Mouse (Mus musculus): ENCODE measurements around the gene Fam83c. TPM values are rescaled to one million over a fixed set of nuclear protein-coding genes. Genes with fewer than 3 reads are reported as not detected.

Fam83c gene
- polyA plus RNA-seq, 1 experiment from 2014 or later: 0.13 TPM

DNA sequence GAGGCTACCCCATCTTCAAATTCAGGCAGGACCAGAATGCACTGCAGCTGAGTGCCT lies 15.4 kb downstream of the Fam83c start, which contains the start of gene BC029722:
Gene BC029722, minus strand, starts transcription at position 35 of the 57 bp plus-strand sequence.
- H3K9me3 ChIP-seq (ENCODE audit: control insufficient read depth, low read length): no peaks in the 10 kb centered on the region

DNA sequence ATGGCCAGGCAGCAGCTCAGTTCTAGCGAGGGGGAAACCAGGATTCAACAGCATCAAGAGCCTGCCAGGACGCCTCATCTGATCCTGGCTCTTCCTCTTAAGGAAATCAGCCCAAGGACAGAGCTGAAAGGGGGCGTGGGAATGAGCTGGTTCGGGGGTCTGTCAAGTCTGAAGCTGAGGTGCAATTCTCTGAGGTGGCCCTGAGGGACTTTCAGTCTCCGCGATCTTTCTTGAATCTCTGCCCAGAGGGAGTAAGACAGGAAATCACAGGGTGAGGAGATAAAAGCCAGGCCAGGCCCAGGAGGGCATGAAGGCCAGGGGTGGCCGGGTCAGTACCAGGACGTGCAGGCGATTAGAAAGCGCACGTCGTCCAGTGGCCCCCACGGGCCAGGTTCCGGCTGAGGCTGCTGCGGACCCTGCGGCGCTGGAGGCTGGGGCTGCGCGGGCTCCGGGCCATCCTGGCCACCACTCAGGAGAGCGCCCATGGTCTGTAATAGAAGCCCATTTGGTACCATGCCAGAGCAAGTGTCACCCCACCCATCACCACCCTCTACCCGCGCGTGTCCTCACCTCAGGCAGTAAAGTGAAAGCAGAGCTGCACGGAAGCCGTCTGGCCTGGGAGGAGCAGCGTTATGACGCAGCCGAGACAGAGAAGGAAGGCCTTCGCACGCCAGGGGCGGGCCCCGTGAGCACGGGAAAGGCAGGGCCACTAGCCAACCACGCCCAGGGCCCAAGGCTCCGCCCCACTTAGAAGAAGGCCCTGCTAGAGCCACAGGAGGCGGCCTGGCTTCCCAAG lies 15.9 kb downstream of the Fam83c start:
- Histone ChIP-seq H3K4me3 (ENCODE audit: low read length) (peak overlapping the region; percentile 88), H3K9ac (ENCODE audit: low read length) (peak overlapping the region; percentile 90), H3K4me2 (ENCODE audit: low read depth, low read length) (peak overlapping the region; percentile 93), H3K27me3 (ENCODE audit: control insufficient read depth, insufficient read depth, low read depth, low read length) (no peaks in the 10 kb centered on the region), H3K27ac (ENCODE audit: low read length) (peak overlapping the region; percentile 85), H3K36me3 (ENCODE audit: control insufficient read depth, insufficient read depth, low read length) (peaks cover 27% of the 10 kb centered on the region), H3K9me3 (ENCODE audit: control insufficient read depth, low read length) (no peaks in the 10 kb centered on the region), H3K4me1 (replicated peaks; ENCODE audit: control insufficient read depth, insufficient read depth, low read length) (peaks cover 12% of the 10 kb centered on the region)
- peak; percentile 98 for ATAC-seq (ENCODE audit: low read depth)
- 1% methylated on average over 37 of the region's 37 CpGs for WGBS

More for the DNA sequence above, 15.4 kb downstream of the Fam83c start, which contains the start of gene BC029722:
- H3K27me3 ChIP-seq (ENCODE audit: control insufficient read depth, insufficient read depth, low read depth, low read length): no peaks in the 10 kb centered on the region
- H3K27ac ChIP-seq (ENCODE audit: low read length): peak within 1 kb of the TSS; percentile 85
- ATAC-seq (ENCODE audit: low read depth): no peak
- peak within 1 kb of the TSS; percentile 88 for H3K4me3 ChIP-seq (ENCODE audit: low read length)
- peak within 1 kb of the TSS; percentile 90 for H3K9ac ChIP-seq (ENCODE audit: low read length)
- peaks cover 27% of the 10 kb centered on the region for H3K36me3 ChIP-seq (ENCODE audit: control insufficient read depth, insufficient read depth, low read length)
- H3K4me2 ChIP-seq (ENCODE audit: low read depth, low read length): peak within 1 kb of the TSS; percentile 93
- H3K4me1 ChIP-seq (replicated peaks; ENCODE audit: control insufficient read depth, insufficient read depth, low read length): peaks cover 12% of the 10 kb centered on the region

DNA sequence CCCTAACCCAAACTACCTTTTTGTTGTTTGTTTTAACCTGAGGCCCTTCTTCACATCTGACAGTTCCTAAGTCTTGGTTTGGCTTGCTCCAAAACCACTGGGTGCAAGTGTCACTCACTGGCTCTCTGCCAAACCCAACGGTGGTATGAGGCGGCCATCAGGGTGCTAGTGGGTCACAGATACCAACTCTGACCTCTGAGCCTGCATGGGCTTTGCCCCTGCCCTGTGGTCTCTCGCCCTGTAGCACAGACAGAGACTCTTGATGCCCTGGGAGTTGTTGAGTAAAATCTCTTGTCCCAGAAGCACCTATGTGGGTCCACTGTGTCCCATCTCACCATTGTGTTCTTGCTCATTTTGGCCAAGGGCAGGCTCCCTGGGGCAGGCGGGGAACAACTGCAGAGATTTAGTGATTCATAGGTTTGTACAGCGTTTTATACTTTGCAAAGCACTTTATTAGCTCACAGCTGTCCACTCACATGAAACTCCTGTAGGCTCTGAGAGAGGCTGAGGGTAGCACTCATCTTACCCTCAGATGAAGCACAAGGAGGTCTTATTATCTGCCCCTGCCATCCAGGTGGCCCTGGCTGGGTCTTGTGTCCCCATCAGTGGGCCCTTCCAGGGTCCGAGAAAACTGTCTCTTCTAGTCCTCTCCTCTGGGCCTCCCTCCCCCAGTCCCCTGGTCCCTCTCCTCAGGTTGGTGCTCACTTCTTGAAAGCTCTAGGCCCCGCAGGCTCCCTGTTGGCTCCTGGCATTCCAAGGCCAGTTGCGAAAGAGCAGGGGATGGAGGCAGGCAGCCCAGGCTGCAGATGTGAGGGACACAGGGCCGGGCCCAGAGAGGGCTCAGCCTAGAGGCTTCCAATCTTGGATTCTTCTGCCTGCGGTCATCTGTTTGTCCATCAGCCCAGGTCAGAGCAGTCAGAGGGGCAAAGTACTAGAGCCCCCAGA lies 17.1 kb downstream of the Fam83c start:
- Histone ChIP-seq H3K4me3 (ENCODE audit: low read length) (no peak overlapping the region; the same call in 1 of the 2 replicates), H3K9me3 (ENCODE audit: control insufficient read depth, low read length) (no peaks in the 10 kb centered on the region), H3K27ac (ENCODE audit: low read length) (no peak overlapping the region), H3K9ac (ENCODE audit: low read length) (no peak overlapping the region; the same call in 1 of the 2 replicates), H3K27me3 (ENCODE audit: control insufficient read depth, insufficient read depth, low read depth, low read length) (no peaks in the 10 kb centered on the region), H3K36me3 (ENCODE audit: control insufficient read depth, insufficient read depth, low read length) (peaks cover 19% of the 10 kb centered on the region), H3K4me1 (replicated peaks; ENCODE audit: control insufficient read depth, insufficient read depth, low read length) (peaks cover 12% of the 10 kb centered on the region), H3K4me2 (ENCODE audit: low read depth, low read length) (peak overlapping the region; percentile 93)
- WGBS: 69% methylated on average over 10 of the region's 10 CpGs
- ATAC-seq (ENCODE audit: low read depth): no peak

DNA sequence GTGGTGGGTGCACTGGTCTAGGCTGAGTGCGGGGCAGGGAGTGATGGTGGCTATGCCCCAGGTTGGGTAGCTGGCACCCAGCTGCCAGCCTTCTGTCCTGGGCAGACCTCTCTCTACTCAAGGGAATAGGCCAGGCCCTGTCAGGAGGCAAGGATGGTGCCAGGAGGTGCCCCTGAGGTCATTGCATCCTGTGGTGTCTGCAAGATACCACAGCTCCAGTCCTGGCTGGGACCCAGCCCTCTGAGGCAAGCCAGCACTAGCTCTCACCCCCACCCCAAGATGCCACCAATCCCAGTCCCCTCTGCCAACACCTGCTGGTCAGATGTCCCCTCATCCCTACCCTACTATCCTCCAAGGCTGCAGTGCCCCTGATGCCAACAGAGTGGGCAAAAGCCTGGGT lies 18.5 kb downstream of the Fam83c start:
- no peak overlapping the region for H3K4me3 ChIP-seq (ENCODE audit: low read length)
- no peak overlapping the region for H3K4me2 ChIP-seq (ENCODE audit: low read depth, low read length)
- ATAC-seq (ENCODE audit: low read depth): no peak
- no peak overlapping the region for H3K9ac ChIP-seq (ENCODE audit: low read length)
- no peak overlapping the region for H3K27ac ChIP-seq (ENCODE audit: low read length)
- H3K9me3 ChIP-seq (ENCODE audit: control insufficient read depth, low read length): no peaks in the 10 kb centered on the region
- 90% methylated on average over 1 of the region's 1 CpGs for WGBS
- H3K4me1 ChIP-seq (replicated peaks; ENCODE audit: control insufficient read depth, insufficient read depth, low read length): peaks cover 12% of the 10 kb centered on the region
- peaks cover 10% of the 10 kb centered on the region for H3K36me3 ChIP-seq (ENCODE audit: control insufficient read depth, insufficient read depth, low read length)
- no peaks in the 10 kb centered on the region for H3K27me3 ChIP-seq (ENCODE audit: control insufficient read depth, insufficient read depth, low read depth, low read length)

DNA sequence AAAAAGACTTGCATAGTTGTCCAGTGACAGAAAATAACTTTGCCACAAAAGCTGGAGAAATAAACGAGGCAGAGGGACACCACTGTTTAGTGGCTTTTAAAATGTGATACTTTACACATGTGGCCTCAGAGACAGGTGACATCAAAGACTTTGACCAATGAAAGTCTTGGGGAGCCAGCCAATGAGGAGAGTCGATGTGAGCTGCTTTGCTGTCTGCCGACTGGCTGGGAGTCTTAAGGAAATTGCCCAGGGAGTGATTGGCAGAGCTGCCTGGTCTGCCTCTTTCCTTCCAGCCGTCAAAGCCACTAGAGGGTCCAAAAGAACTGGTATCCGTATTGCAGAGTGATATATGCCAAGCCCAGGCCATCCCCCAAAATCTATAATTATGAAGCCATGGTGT lies 19.8 kb downstream of the Fam83c start:
- Histone ChIP-seq H3K27me3 (ENCODE audit: control insufficient read depth, insufficient read depth, low read depth, low read length) (no peaks in the 10 kb centered on the region), H3K4me2 (ENCODE audit: low read depth, low read length) (no peak overlapping the region), H3K4me3 (ENCODE audit: low read length) (no peak overlapping the region), H3K9ac (ENCODE audit: low read length) (no peak overlapping the region), H3K27ac (ENCODE audit: low read length) (no peak overlapping the region), H3K4me1 (replicated peaks; ENCODE audit: control insufficient read depth, insufficient read depth, low read length) (peaks cover 12% of the 10 kb centered on the region), H3K36me3 (ENCODE audit: control insufficient read depth, insufficient read depth, low read length) (no peaks in the 10 kb centered on the region), H3K9me3 (ENCODE audit: control insufficient read depth, low read length) (no peaks in the 10 kb centered on the region)
- 24% methylated on average over 5 of the region's 5 CpGs for whole genome bisulfite sequencing
- no peak for ATAC-seq (ENCODE audit: low read depth)

DNA sequence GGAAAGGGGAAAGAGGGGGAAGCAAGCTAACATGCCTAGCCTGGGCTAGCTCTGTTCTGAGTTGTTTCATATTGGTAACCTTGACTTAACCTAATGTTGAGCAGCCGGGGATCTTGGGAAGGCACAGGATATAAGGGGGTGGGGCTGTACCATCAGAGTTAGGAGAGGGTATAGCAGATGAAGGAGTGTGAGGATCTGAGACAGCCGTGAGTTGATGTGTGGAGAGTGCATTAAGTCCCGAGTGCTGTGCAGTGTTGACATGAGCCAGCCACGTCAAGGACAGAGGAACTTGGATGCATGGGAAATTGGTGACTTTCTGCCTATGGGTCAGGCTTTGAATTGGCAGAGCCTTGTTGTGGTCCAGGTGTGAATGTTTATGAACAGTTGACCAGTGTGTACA lies 22.0 kb downstream of the Fam83c start:
- no peak for ATAC-seq (ENCODE audit: low read depth)
- Histone ChIP-seq H3K27ac (ENCODE audit: low read length) (no peak overlapping the region), H3K9ac (ENCODE audit: low read length) (no peak overlapping the region), H3K4me2 (ENCODE audit: low read depth, low read length) (no peak overlapping the region), H3K4me1 (replicated peaks; ENCODE audit: control insufficient read depth, insufficient read depth, low read length) (peaks cover 2% of the 10 kb centered on the region; the same call in 1 of the 2 replicates), H3K4me3 (ENCODE audit: low read length) (no peak overlapping the region), H3K27me3 (ENCODE audit: control insufficient read depth, insufficient read depth, low read depth, low read length) (no peaks in the 10 kb centered on the region), H3K36me3 (ENCODE audit: control insufficient read depth, insufficient read depth, low read length) (no peaks in the 10 kb centered on the region), H3K9me3 (ENCODE audit: control insufficient read depth, low read length) (no peaks in the 10 kb centered on the region)
- WGBS: 54% methylated on average over 4 of the region's 4 CpGs

DNA sequence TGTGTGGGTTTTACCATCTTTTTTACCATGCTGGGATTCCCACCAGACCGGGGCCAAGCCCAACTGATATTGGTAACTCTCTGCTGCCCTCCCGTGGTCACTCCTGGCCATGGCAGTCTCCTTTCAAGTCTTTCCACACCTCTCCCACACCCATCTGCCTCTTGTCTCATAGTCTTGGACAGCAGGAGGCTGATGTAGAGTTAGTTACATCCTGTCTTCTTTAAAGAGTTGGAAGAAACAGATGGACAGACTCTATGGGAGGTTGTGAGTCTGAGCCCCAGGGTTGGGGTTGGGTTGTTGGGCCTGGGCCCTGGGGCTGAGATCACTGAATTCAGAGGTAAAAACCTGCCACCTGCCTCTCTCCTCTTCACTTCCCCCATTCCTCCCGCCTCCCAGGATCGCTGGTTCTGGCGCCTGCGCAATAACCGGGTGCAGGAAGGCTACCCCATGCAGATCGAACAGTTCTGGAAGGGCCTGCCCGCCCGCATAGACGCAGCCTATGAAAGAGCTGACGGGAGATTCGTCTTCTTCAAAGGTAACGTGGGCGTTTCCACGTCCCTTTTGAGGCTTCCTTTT lies 22.7 kb downstream of the Fam83c start:
- WGBS: 32% methylated on average over 16 of the region's 16 CpGs

DNA sequence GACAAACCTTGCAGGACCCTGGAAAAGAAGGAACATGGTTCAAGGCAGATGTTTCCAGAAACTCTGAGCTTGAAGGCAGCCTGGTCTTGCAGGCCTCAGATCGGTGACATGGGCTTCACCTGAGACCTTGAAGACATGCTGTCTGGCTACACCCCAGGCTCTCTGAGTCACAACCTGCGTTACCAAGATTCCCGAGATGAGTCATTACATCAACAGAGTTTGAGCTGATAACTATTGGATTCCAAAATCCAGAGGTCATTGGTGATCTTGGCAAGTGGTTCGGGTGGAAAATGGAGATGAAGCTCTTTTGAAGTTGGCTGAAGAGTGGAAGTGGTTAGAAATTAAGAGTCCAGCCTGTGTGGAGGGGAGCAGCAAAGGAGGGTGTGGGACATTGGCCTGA lies 25.0 kb downstream of the Fam83c start:
- Histone ChIP-seq H3K27ac (ENCODE audit: low read length) (no peak overlapping the region), H3K4me1 (replicated peaks; ENCODE audit: control insufficient read depth, insufficient read depth, low read length) (no peaks in the 10 kb centered on the region), H3K4me3 (ENCODE audit: low read length) (no peak overlapping the region), H3K4me2 (ENCODE audit: low read depth, low read length) (no peak overlapping the region), H3K27me3 (ENCODE audit: control insufficient read depth, insufficient read depth, low read depth, low read length) (no peaks in the 10 kb centered on the region), H3K9me3 (ENCODE audit: control insufficient read depth, low read length) (no peaks in the 10 kb centered on the region), H3K36me3 (ENCODE audit: control insufficient read depth, insufficient read depth, low read length) (no peaks in the 10 kb centered on the region), H3K9ac (ENCODE audit: low read length) (no peak overlapping the region)
- 72% methylated on average over 4 of the region's 4 CpGs for WGBS
- no peak for ATAC-seq (ENCODE audit: low read depth)

More for the DNA sequence above, 22.7 kb downstream of the Fam83c start:
- no peak overlapping the region for H3K27ac ChIP-seq (ENCODE audit: low read length)
- no peaks in the 10 kb centered on the region for H3K36me3 ChIP-seq (ENCODE audit: control insufficient read depth, insufficient read depth, low read length)
- no peak overlapping the region for H3K4me3 ChIP-seq (ENCODE audit: low read length)
- H3K27me3 ChIP-seq (ENCODE audit: control insufficient read depth, insufficient read depth, low read depth, low read length): no peaks in the 10 kb centered on the region
- H3K9me3 ChIP-seq (ENCODE audit: control insufficient read depth, low read length): no peaks in the 10 kb centered on the region
- no peaks in the 10 kb centered on the region for H3K4me1 ChIP-seq (replicated peaks; ENCODE audit: control insufficient read depth, insufficient read depth, low read length)
- ATAC-seq (ENCODE audit: low read depth): no peak
- no peak overlapping the region for H3K4me2 ChIP-seq (ENCODE audit: low read depth, low read length)
- H3K9ac ChIP-seq (ENCODE audit: low read length): no peak overlapping the region

DNA sequence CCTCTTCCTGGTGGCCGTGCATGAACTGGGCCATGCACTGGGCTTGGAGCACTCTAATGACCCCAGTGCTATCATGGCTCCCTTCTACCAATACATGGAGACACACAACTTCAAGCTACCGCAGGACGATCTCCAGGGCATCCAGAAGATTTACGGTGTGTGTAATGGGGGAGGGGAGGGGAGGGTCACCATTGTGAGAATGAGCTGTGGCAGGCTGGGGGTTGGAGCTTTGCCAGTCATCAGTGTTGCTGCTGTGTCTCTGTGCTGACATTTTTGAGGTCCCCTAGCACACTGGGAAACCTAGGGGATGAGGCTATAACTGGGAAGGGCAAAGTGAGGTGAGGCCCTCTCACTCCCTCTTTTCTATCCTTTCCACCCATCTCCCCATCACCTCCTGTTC lies 27.2 kb downstream of the Fam83c start:
- no peaks in the 10 kb centered on the region for H3K9me3 ChIP-seq (ENCODE audit: control insufficient read depth, low read length)
- no peak overlapping the region for H3K4me3 ChIP-seq (ENCODE audit: low read length)
- 28% methylated on average over 4 of the region's 4 CpGs for WGBS
- H3K27me3 ChIP-seq (ENCODE audit: control insufficient read depth, insufficient read depth, low read depth, low read length): no peaks in the 10 kb centered on the region
- no peak for ATAC-seq (ENCODE audit: low read depth)
- H3K4me2 ChIP-seq (ENCODE audit: low read depth, low read length): no peak overlapping the region
- no peaks in the 10 kb centered on the region for H3K4me1 ChIP-seq (replicated peaks; ENCODE audit: control insufficient read depth, insufficient read depth, low read length)
- no peak overlapping the region for H3K27ac ChIP-seq (ENCODE audit: low read length)
- H3K36me3 ChIP-seq (ENCODE audit: control insufficient read depth, insufficient read depth, low read length): no peaks in the 10 kb centered on the region
- H3K9ac ChIP-seq (ENCODE audit: low read length): no peak overlapping the region

All from lung, embryonic 16.5 days (tissue).